Mouse (Mus musculus) midbrain, embryonic 15.5 days (tissue): Measurements from ENCODE around the gene Gm42742. TPM values are rescaled to one million over a fixed set of nuclear protein-coding genes. Genes with fewer than 3 reads are reported as not detected.

ENCODE experiments used
- ATAC-seq: fragments of 200-750 bp; cut with Nextera tagmentation; replicated peaks from 2 replicates; pipeline ENCODE4 v1.8.0; 2017; ENCODE audit warnings: moderate TSS enrichment
- H3K27ac ChIP-seq: fragments of 300-500 bp; sonication (generic); 2 replicates; pipeline ENCODE4 v1.5.1; 2015; ENCODE audit warnings: mild to moderate bottlenecking, inconsistent platforms
- H3K27me3 ChIP-seq: fragments of 300-500 bp; sonication (generic); replicated peaks from 2 replicates; pipeline ENCODE4 v1.6.1; 2015; ENCODE audit warnings: inconsistent platforms
- H3K36me3 ChIP-seq: fragments of 300-500 bp; sonication (generic); replicated peaks from 2 replicates; pipeline ENCODE4 v1.6.1; 2015; ENCODE audit warnings: inconsistent platforms
- H3K4me1 ChIP-seq: fragments of 300-500 bp; sonication (generic); 2 replicates; pipeline ENCODE4 v1.6.1; 2015; ENCODE audit warnings: inconsistent platforms
- H3K4me2 ChIP-seq: fragments of 300-500 bp; sonication (generic); 2 replicates; pipeline ENCODE4 v1.6.1; 2015; ENCODE audit warnings: inconsistent platforms, mild to moderate bottlenecking, moderate library complexity
- H3K4me3 ChIP-seq: fragments of 300-500 bp; sonication (generic); 2 replicates; pipeline ENCODE4 v1.5.1; 2015; ENCODE audit warnings: mild to moderate bottlenecking, inconsistent platforms
- H3K9ac ChIP-seq: fragments of 300-500 bp; sonication (generic); 2 replicates; pipeline ENCODE4 v1.6.1; 2015; ENCODE audit warnings: mild to moderate bottlenecking, inconsistent platforms
- H3K9me3 ChIP-seq: fragments of 300-500 bp; sonication (generic); 2 replicates; pipeline ENCODE4 v1.6.1; 2016; ENCODE audit warnings: inconsistent platforms
- WGBS: fragments of 180-500 bp; shearing (Covaris S2); methylation state at CpG from one replicate; pipeline ENCODE4 v1.1.7; 2015; ENCODE audit warnings: mixed read lengths; 5-methylcytosine and 5-hydroxymethylcytosine counted together
- polyA plus RNA-seq: library from polyadenylated mRNA; unstranded; fragments of >200 nt; fragmentation: Nextera tagmentation; extraction: Ambion mirVana; gene quantifications from 2 replicates; pipeline ENCODE4 v1.2.1, GENCODE M21; 2015

The Gm42742 gene
- polyA plus RNA-seq, 1 experiment from 2014 or later = 52.6 TPM

GRCm38 (mm10) chr7:127011051-127011450, 9.8 kb downstream of the Gm42742 start:
- ATAC-seq = no peak
- no peak overlapping the region for H3K4me2 ChIP-seq
- H3K9me3 ChIP-seq = no peaks in the 10 kb centered on the region
- 96% methylated on average over 2 of the region's 2 CpGs for WGBS
- H3K36me3 ChIP-seq = peaks cover 12% of the 10 kb centered on the region; the same call in 1 of the 2 replicates
- H3K27ac ChIP-seq = no peak overlapping the region
- no peak overlapping the region for H3K4me3 ChIP-seq
- no peaks in the 10 kb centered on the region for H3K27me3 ChIP-seq
- no peak overlapping the region for H3K9ac ChIP-seq
- peaks cover 25% of the 10 kb centered on the region for H3K4me1 ChIP-seq

- Histone ChIP-seq H3K36me3 (0 out of 2 replicates have a peak, but pooled peaks cover 8% of the 10 kb centered on the region), H3K27ac (no peak overlapping the region), H3K27me3 (no peaks in the 10 kb centered on the region), H3K9ac (no peak overlapping the region), H3K9me3 (no peaks in the 10 kb centered on the region), H3K4me3 (no peak overlapping the region), H3K4me1 (peaks cover 9% of the 10 kb centered on the region), H3K4me2 (no peak overlapping the region)
- ATAC-seq = no peak
- 83% methylated on average over 17 of the region's 17 CpGs for WGBS
Measured at GRCm38 (mm10) chr7:127009307-127010085, 11.4 kb downstream of the Gm42742 start.

- WGBS = 67% methylated on average over 9 of the region's 9 CpGs
- Histone ChIP-seq H3K4me2 (no peak overlapping the region), H3K9me3 (no peaks in the 10 kb centered on the region), H3K36me3 (0 out of 2 replicates have a peak, but pooled peaks cover 6% of the 10 kb centered on the region), H3K27me3 (no peaks in the 10 kb centered on the region), H3K9ac (no peak overlapping the region), H3K4me3 (no peak overlapping the region), H3K27ac (peak overlapping the region; percentile 40; the same call in 1 of the 2 replicates), H3K4me1 (peaks cover 2% of the 10 kb centered on the region; the same call in 1 of the 2 replicates)
- no peak for ATAC-seq
Measured at GRCm38 (mm10) chr7:127008239-127009019, 12.5 kb downstream of the Gm42742 start.

GRCm38 (mm10) chr7:127007313-127008024, 13.4 kb downstream of the Gm42742 start:
- Histone ChIP-seq H3K4me2 (no peak overlapping the region), H3K4me3 (no peak overlapping the region), H3K4me1 (no peaks in the 10 kb centered on the region), H3K36me3 (no peaks in the 10 kb centered on the region), H3K27ac (no peak overlapping the region), H3K27me3 (no peaks in the 10 kb centered on the region), H3K9ac (no peak overlapping the region), H3K9me3 (no peaks in the 10 kb centered on the region)
- no peak for ATAC-seq
- 89% methylated on average over 6 of the region's 6 CpGs for WGBS

GRCm38 (mm10) chr7:127004122-127004875, 16.6 kb downstream of the Gm42742 start:
- H3K27me3 ChIP-seq = no peaks in the 10 kb centered on the region
- no peak overlapping the region for H3K4me2 ChIP-seq
- WGBS = 93% methylated on average over 4 of the region's 4 CpGs
- H3K27ac ChIP-seq = no peak overlapping the region
- ATAC-seq = no peak
- no peaks in the 10 kb centered on the region for H3K36me3 ChIP-seq
- H3K4me3 ChIP-seq = no peak overlapping the region
- H3K9me3 ChIP-seq = no peaks in the 10 kb centered on the region
- no peak overlapping the region for H3K9ac ChIP-seq
- H3K4me1 ChIP-seq = no peaks in the 10 kb centered on the region

- Histone ChIP-seq H3K36me3 (no peaks in the 10 kb centered on the region), H3K9ac (no peak overlapping the region), H3K27ac (no peak overlapping the region), H3K4me1 (no peaks in the 10 kb centered on the region), H3K27me3 (no peaks in the 10 kb centered on the region), H3K4me3 (no peak overlapping the region), H3K9me3 (no peaks in the 10 kb centered on the region), H3K4me2 (no peak overlapping the region)
- ATAC-seq = no peak
- WGBS = 94% methylated on average over 5 of the region's 5 CpGs
Measured at GRCm38 (mm10) chr7:127003620-127004019, 17.3 kb downstream of the Gm42742 start.

GRCm38 (mm10) chr7:126999568-126999967, 21.3 kb downstream of the Gm42742 start:
- no peak overlapping the region for H3K27ac ChIP-seq
- WGBS = 85% methylated on average over 10 of the region's 10 CpGs
- no peaks in the 10 kb centered on the region for H3K36me3 ChIP-seq
- H3K4me3 ChIP-seq = no peak overlapping the region
- H3K4me2 ChIP-seq = no peak overlapping the region
- H3K9me3 ChIP-seq = no peaks in the 10 kb centered on the region
- no peaks in the 10 kb centered on the region for H3K4me1 ChIP-seq
- no peak for ATAC-seq
- H3K27me3 ChIP-seq = no peaks in the 10 kb centered on the region
- H3K9ac ChIP-seq = no peak overlapping the region

- H3K9me3 ChIP-seq = no peaks in the 10 kb centered on the region
- ATAC-seq = no peak
- H3K36me3 ChIP-seq = no peaks in the 10 kb centered on the region
- H3K9ac ChIP-seq = no peak overlapping the region
- 82% methylated on average over 4 of the region's 4 CpGs for WGBS
- H3K27me3 ChIP-seq = no peaks in the 10 kb centered on the region
- H3K4me3 ChIP-seq = no peak overlapping the region
- H3K4me1 ChIP-seq = no peaks in the 10 kb centered on the region
- H3K27ac ChIP-seq = no peak overlapping the region
- H3K4me2 ChIP-seq = no peak overlapping the region
Measured at GRCm38 (mm10) chr7:126996449-126996848, 24.4 kb downstream of the Gm42742 start.

GRCm38 (mm10) chr7:126988816-126989215, 32.1 kb downstream of the Gm42742 start:
- no peaks in the 10 kb centered on the region for H3K4me1 ChIP-seq
- ATAC-seq = no peak
- H3K9me3 ChIP-seq = no peaks in the 10 kb centered on the region
- H3K9ac ChIP-seq = no peak overlapping the region
- WGBS = 72% methylated on average over 8 of the region's 8 CpGs
- no peak overlapping the region for H3K4me3 ChIP-seq
- H3K27ac ChIP-seq = no peak overlapping the region
- no peaks in the 10 kb centered on the region for H3K27me3 ChIP-seq
- H3K36me3 ChIP-seq = no peaks in the 10 kb centered on the region
- no peak overlapping the region for H3K4me2 ChIP-seq

GRCm38 (mm10) chr7:126986319-126986718, 34.6 kb downstream of the Gm42742 start:
- WGBS = 41% methylated on average over 9 of the region's 9 CpGs
- Histone ChIP-seq H3K4me3 (no peak overlapping the region), H3K4me1 (no peaks in the 10 kb centered on the region), H3K27ac (no peak overlapping the region), H3K4me2 (no peak overlapping the region), H3K36me3 (0 out of 2 replicates have a peak, but pooled peaks cover 2% of the 10 kb centered on the region), H3K9me3 (no peaks in the 10 kb centered on the region), H3K9ac (no peak overlapping the region), H3K27me3 (no peaks in the 10 kb centered on the region)
- no peak for ATAC-seq

GRCm38 (mm10) chr7:126984667-126985444, 36.0 kb downstream of the Gm42742 start:
- H3K4me2 ChIP-seq = no peak overlapping the region
- 65% methylated on average over 10 of the region's 10 CpGs for WGBS
- H3K4me3 ChIP-seq = no peak overlapping the region
- peaks cover 7% of the 10 kb centered on the region; the same call in 1 of the 2 replicates for H3K36me3 ChIP-seq
- no peaks in the 10 kb centered on the region for H3K9me3 ChIP-seq
- H3K9ac ChIP-seq = no peak overlapping the region
- no peak overlapping the region for H3K27ac ChIP-seq
- no peaks in the 10 kb centered on the region for H3K27me3 ChIP-seq
- no peaks in the 10 kb centered on the region for H3K4me1 ChIP-seq
- no peak for ATAC-seq
